Mouse (Mus musculus) retina, postnatal 1 day (tissue): ENCODE data around the gene Pepd.

ENCODE experiments used
- DNase-seq: peaks from one replicate; pipeline ENCODE4 v3.0.0-alpha.2; 2012

Gene Pepd

DNA sequence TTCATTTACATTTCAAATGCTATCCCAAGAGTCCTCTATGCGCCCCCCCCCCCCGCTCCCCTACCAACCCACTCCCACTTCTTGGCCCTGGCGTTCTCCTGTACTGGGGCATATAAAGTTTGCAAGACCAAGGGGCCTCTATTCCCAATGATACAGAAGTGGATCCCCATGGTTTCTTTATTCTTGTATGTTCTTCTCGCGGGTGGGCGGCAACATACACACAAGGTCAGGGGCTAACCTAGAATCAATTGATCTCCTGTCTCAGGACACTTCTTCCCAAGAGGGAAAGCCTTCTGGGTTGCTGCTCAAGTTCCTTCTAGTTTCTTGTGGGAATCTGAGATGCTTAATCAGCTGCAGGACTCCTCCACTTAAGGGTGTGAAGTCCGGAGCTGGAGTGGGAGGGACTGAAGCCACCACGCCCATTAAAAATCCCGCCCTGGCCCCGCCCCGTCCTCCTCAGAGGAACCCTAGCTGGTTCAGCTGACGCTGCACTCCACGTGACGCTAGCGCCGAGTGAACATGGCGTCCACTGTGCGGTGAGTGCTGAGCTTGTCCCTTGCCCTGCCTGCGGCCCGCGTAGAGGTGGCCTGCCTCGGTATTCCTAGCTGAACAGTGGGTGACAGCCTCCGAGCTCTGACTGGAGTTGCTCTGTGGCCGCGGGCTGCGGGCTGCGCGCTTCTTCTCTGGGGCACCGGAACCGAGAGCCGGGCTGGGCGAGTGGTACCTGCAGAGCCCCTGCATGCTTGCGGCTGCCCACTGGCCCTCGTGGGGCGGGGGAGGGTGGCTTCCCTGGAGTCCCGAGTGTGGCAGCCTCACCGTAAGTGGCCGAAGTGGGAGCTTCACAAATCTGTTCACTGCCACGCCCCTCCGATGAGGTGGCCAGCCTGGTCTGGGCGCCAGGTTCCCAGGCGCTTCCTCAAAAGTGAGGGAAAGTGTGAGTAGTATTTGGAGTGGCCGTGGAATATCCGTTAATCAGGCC, at the start of gene Pepd:
TSS of gene Pepd (plus strand) at position 461 of the 979 bp plus-strand sequence.
- DNase-seq: peak; percentile 94

GRCm38 (mm10) chr7:34867289-34867688, 44.9 kb upstream of the Pepd start:
- DNase-seq: peak; percentile 27

- peak; percentile 67 for DNase-seq
These were observed 42.5 kb upstream of the Pepd start for GRCm38 (mm10) chr7:34869693-34870092.

- DNase-seq: no peak
These were observed 35.4 kb upstream of the Pepd start for GRCm38 (mm10) chr7:34876787-34877186.

- peak; percentile 60 for DNase-seq
These were observed 34.4 kb upstream of the Pepd start for GRCm38 (mm10) chr7:34877820-34878219.

DNA sequence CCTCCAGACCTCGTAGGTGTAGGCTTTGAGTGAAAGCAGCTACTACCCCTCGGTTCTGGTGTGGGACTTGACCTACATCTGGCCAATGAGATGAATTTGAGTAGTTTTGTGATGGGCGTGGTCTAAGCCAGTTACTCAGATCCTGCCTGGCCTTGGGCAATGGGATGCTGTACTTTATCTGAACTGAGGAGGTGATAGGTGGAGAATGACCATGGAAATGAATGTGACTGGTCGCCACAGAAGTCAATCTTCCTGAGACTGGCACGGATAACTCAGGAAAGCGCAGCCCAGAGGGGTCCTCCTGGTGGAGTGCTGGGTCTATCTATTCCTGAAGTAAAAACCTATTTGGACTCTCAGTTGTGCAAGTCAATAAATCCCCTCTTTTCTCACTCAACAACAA, 23.7 kb upstream of the Pepd start:
- no peak for DNase-seq

DNA sequence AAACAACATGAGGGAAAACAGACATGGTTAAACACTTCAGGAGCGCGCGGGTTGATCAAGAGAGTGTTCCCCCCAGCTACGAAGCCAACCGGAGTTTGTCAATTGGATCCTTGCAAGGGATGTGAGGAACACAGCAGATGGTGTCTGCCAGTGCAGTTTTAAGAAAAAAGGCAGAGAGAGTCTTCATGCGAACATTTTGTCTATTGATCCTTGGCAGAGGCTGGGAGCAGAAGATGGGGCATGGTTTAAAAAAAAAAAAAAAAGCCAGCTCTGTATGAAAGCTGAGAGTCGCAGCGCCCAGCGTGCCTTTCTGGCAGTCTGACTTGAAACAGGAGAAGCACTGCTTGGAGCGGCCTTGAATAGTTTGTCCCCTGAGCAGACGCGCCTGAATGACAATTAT, 23.3 kb upstream of the Pepd start:
- DNase-seq: no peak

- no peak for DNase-seq
These were observed 19.3 kb upstream of the Pepd start for GRCm38 (mm10) chr7:34892845-34893244.

GRCm38 (mm10) chr7:34896461-34896860, 15.7 kb upstream of the Pepd start:
- no peak for DNase-seq

GRCm38 (mm10) chr7:34897058-34897457, 15.1 kb upstream of the Pepd start:
- DNase-seq: no peak

DNA sequence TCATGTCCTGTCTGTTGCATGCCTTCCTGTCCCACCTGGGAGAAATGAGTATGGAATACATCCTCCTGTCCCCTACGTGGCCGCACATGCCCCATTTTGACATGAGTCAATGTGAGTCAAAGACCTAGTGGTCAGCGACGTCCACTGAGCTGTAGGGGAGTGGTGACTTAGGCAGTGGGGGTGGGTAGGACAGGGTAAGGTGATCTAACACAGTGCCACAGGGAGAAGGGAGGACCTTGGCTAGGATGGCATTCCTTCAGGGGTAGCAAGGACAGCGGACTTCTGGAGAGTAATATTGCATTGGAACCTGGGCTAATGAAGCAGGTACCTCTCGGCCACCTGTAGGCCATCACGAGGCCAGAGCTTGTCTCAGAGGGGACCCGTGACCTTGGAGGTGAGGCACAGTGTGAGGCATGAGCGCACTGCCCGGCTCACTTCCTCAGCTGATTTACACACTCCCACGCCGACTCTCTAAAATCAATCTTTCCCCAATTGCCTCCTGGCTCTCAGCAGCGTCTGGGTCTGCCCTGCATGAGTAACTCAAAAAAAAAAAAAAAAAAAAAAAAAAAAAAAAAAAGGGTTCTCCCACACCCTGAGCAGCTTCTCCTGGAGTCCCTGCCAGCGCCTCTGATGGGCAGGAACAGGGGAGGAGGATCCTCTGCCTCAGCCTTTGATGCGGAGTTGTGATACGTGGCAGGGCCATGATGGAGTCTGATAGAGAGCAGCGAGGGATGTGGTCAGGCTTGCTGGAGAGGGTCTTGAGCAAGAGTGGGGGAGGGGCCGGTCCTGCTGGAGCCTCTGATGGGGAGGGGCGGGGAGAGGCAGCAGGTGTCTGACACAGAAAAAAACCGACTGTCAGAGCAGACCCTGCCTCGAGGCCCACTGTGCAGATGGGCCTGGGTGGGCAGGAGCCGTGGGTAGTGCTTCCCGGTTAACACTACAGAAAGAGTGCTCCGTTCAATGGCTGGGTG, 1.8 kb upstream of the Pepd start:
- DNase-seq: peak; percentile 71

- no peak for DNase-seq
These were observed 1.8 kb downstream of the Pepd start for GRCm38 (mm10) chr7:34913956-34914355.

DNA sequence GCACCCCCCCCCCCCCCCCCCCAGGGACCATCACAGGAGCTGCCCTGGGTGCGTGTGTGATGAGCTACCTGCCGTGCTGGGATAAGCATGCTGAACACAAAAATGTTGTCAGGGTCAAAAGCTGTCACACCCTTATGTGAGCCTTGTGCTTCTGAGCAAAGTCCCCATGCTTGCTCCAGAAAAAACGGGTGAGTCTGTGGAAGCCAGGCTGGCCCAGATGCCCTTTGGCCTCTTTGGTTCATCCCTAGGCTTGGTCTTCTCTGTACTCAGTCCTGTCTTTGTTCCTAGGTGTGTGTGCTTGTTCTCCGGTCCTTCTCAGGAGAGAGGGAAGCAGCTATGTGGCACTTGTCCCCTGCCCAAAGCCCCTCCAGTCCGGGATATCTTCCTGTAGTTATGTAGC, 3.4 kb downstream of the Pepd start:
- no peak for DNase-seq

GRCm38 (mm10) chr7:34917558-34917957, 5.4 kb downstream of the Pepd start:
- no peak for DNase-seq

DNA sequence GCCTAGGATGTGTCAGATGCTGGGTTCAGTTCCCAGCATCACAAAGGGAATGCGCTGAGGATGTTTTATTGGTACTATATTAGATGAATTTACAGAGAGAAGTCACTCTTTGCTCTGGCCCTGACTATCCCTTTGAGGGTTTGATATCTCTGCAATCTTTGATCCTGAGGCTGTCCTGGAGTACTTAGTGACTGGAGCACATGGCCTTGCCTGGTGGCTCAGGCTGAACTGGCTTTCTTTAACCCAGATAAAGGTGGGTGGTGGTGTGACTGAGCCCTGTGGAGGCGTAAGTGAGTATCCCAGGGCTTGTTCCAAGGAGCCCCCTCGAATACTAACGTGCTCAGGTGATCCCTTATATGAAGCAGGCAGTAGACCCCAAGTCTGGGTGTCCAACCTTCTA, 5.8 kb downstream of the Pepd start:
- DNase-seq: no peak

DNA sequence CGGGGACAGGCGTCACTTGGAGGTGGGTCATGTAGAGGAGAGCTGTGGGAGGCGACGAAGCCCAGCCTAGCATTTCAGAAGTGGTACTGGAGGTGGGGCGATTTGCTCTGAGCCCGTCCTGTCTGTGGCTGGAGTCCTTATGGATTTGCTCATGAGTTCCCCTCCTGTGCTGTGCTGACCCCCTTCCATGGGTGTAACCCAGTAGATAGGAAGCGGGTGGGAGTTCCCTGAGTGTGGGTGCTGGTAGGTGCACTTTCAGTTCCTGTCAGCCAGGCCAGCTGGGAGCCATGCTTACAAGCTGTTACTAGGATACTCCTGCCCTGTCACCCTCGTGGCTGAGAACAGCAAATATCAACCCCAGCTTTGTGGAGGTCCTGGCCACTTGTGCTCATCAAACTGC, 6.2 kb downstream of the Pepd start:
- DNase-seq: no peak

GRCm38 (mm10) chr7:34919054-34919453, 6.9 kb downstream of the Pepd start:
- DNase-seq: no peak

DNA sequence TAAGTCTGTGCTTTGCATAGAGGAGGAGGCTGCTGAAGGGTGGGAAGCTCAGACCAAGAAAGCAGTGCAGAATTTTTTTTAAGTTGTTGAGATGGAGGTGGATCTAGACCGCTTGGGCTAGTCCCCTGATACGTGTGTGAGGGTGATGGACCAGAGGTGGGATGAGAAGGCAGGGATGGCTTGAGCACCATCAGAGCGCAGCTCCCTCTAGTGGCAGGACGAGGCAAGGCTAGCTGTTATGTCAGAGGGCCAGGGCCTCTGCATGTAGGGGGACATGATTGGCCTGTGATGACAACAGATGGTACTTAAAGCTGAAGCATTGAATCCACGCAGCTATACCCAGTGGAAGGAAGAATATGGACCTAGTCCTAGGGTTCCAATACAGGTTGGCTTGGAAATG, 7.6 kb downstream of the Pepd start:
- peak; percentile 49 for DNase-seq

DNA sequence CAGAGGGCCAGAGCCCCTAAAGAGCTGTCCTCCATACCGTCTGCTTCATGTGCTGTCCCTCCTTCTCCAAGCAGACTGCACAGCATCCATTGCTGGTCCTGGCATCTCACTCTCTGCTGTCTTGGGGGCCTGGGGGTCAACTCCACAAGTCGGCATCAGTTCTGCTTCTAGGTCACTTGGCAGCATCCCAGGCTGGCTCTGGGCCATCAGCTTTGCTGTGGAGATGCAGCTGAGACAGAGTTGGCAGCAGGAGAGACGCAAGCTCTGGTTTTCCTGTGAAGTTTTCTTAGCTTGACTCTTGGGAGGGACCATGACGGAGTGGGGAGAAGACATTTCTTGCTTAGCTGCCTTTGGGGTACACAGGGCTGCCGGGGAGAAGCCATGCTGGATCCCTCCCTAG, 13.0 kb downstream of the Pepd start:
- DNase-seq: peak; percentile 55

- no peak for DNase-seq
These were observed 13.8 kb downstream of the Pepd start for GRCm38 (mm10) chr7:34925956-34926355.

GRCm38 (mm10) chr7:34929614-34930262, 17.6 kb downstream of the Pepd start:
- DNase-seq: peak; percentile 43

GRCm38 (mm10) chr7:34930263-34930757, 18.1 kb downstream of the Pepd start:
- DNase-seq: peak; percentile 47

- DNase-seq: no peak
These were observed 20.5 kb downstream of the Pepd start for GRCm38 (mm10) chr7:34932631-34933030.
